Mouse (Mus musculus) embryonic facial prominence, embryonic 10.5 days (tissue): ENCODE measurements around the gene Olfr93. TPM values are rescaled to one million over a fixed set of nuclear protein-coding genes. Genes with fewer than 3 reads are reported as not detected.

Experiments
- DNase-seq: peaks from one replicate; pipeline ENCODE4 v3.0.0-alpha.2; 2017; ENCODE audit warnings: low spot score
- H3K27ac ChIP-seq: fragments of 300-500 bp; sonication (generic); replicated peaks from 2 replicates; pipeline ENCODE4 v1.5.1; 2016; ENCODE audit warnings: mild to moderate bottlenecking
- H3K27me3 ChIP-seq: fragments of 300-500 bp; sonication (generic); replicated peaks from 2 replicates; pipeline ENCODE4 v1.6.1; 2016; ENCODE audit warnings: low read depth, mild to moderate bottlenecking; ENCODE audit not compliant: poor library complexity, severe bottlenecking
- H3K36me3 ChIP-seq: fragments of 300-500 bp; sonication (generic); replicated peaks from 2 replicates; pipeline ENCODE4 v1.6.1; 2016; ENCODE audit warnings: mild to moderate bottlenecking, moderate library complexity
- H3K4me1 ChIP-seq: fragments of 300-500 bp; sonication (generic); 2 replicates; pipeline ENCODE4 v1.6.1; 2016
- H3K4me3 ChIP-seq: fragments of 300-500 bp; sonication (generic); 2 replicates; pipeline ENCODE4 v1.5.1; 2016; ENCODE audit warnings: mild to moderate bottlenecking, moderate library complexity
- H3K9me3 ChIP-seq: fragments of 300-500 bp; sonication (generic); 2 replicates; pipeline ENCODE4 v1.6.1; 2016; ENCODE audit warnings: mild to moderate bottlenecking
- WGBS: fragments of 180-500 bp; shearing (Covaris S2); methylation state at CpG from one replicate; pipeline ENCODE4 v1.1.7; 2016; 5-methylcytosine and 5-hydroxymethylcytosine counted together
- polyA plus RNA-seq: library from polyadenylated mRNA; unstranded; fragments of >200 nt; fragmentation: Nextera tagmentation; extraction: Ambion mirVana; gene quantifications from 2 replicates; pipeline ENCODE4 v1.2.1, GENCODE M21; 2016

Olfr93 gene
- polyA plus RNA-seq, 1 experiment from 2014 or later: not detected

DNA sequence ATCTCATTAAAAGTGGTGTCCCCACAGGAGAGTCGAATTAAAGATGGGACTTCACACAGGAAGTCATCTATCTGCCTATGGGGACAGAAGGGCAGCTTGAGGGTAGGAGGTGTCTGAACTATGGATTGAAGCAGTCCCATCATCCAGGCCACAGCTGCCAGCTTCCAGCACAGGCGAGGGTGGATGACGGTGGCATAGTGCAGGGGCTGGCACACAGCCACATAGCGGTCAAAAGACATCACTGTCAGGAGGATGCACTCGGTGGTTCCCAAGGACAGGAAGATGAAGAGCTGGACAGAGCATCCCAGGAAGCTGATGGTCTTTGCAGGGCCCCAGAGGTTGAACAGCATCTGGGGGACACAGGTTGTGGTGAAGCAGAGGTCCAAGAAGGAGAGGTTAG lies 68.0 kb downstream of the Olfr93 start:
- no peaks in the 10 kb centered on the region for H3K27me3 ChIP-seq
- H3K9me3 ChIP-seq: no peaks in the 10 kb centered on the region
- H3K36me3 ChIP-seq: no peaks in the 10 kb centered on the region
- DNase-seq: no peak
- no peak overlapping the region for H3K4me3 ChIP-seq
- 85% methylated on average over 5 of the region's 5 CpGs for WGBS
- no peaks in the 10 kb centered on the region for H3K4me1 ChIP-seq
- H3K27ac ChIP-seq: no peak overlapping the region

DNA sequence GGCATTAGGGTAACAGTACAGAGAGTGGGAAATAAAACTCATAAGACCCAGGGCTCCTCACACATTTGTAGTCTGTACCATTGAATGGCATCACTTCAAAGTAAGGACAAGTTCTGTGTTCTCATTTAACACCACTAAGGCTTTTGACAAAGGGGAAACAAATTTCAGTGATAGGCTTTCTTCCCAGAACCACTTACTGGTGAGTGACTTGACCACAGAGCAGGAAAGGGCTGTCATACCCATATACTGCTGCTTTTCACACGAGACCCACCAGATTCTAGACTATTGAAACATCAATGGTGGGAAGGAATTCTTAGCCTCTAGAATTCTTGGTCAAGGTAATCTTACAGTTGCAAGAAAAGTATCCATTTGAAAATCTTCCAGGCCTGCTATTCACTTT lies 69.1 kb downstream of the Olfr93 start:
- H3K4me1 ChIP-seq: no peaks in the 10 kb centered on the region
- H3K4me3 ChIP-seq: no peak overlapping the region
- DNase-seq: no peak
- 86% methylated on average over 1 of the region's 1 CpGs for WGBS
- H3K27me3 ChIP-seq: no peaks in the 10 kb centered on the region
- no peaks in the 10 kb centered on the region for H3K36me3 ChIP-seq
- no peaks in the 10 kb centered on the region for H3K9me3 ChIP-seq
- H3K27ac ChIP-seq: no peak overlapping the region

Other genes starting within 250 kb of the Olfr93 start
- gene Rnf39, start 218.6 kb downstream of the Olfr93 start, polyA plus RNA-seq: not detected in 2 replicates
- 151 and 153 TPM in 2 replicates for gene Ppp1r11, start 209.8 kb downstream of the Olfr93 start, polyA plus RNA-seq
- 95.1 and 100 TPM in 2 replicates for gene Znrd1, start 202.9 kb downstream of the Olfr93 start, polyA plus RNA-seq
- gene Znrd1as, start 202.9 kb downstream of the Olfr93 start, polyA plus RNA-seq: 7.2 and 9.7 TPM in 2 replicates
- not detected in 2 replicates for gene 2410137M14Rik, start 180.3 kb downstream of the Olfr93 start, polyA plus RNA-seq
- 0.52 and 0.87 TPM in 2 replicates for gene H2-M5, start 172.0 kb downstream of the Olfr93 start, polyA plus RNA-seq
- 97.0 and 106 TPM in 2 replicates for gene Zfp57, start 160.3 kb downstream of the Olfr93 start, polyA plus RNA-seq
- 0.18 and 0.31 TPM in 2 replicates for gene Mog, start 138.1 kb downstream of the Olfr93 start, polyA plus RNA-seq
- gene Gabbr1, start 115.5 kb downstream of the Olfr93 start, polyA plus RNA-seq: 7.0 and 9.4 TPM in 2 replicates
- gene Olfr90, start 73.0 kb downstream of the Olfr93 start, polyA plus RNA-seq: 0.19 TPM in 1 of 2 replicates, not detected in the other
- not detected in 2 replicates for gene Olfr91, start 63.2 kb downstream of the Olfr93 start, polyA plus RNA-seq
- not detected in 2 replicates for gene Olfr92, start 41.4 kb downstream of the Olfr93 start, polyA plus RNA-seq
- not detected in 2 replicates for gene Ubd, start 32.4 kb upstream of the Olfr93 start, polyA plus RNA-seq
- not detected in 2 replicates for gene Olfr94, start 39.5 kb upstream of the Olfr93 start, polyA plus RNA-seq
- not detected in 2 replicates for gene Olfr95, start 51.6 kb upstream of the Olfr93 start, polyA plus RNA-seq
- not detected in 2 replicates for gene Olfr96, start 58.7 kb upstream of the Olfr93 start, polyA plus RNA-seq
- gene Olfr97, start 75.8 kb upstream of the Olfr93 start, polyA plus RNA-seq: not detected in 2 replicates
- not detected in 2 replicates for gene Olfr98, start 102.3 kb upstream of the Olfr93 start, polyA plus RNA-seq
- gene H2-M3, start 108.7 kb upstream of the Olfr93 start, polyA plus RNA-seq: 1.7 and 1.8 TPM in 2 replicates
- gene Olfr99, start 122.0 kb upstream of the Olfr93 start, polyA plus RNA-seq: not detected in 2 replicates
- gene Olfr101, start 142.8 kb upstream of the Olfr93 start, polyA plus RNA-seq: not detected in 2 replicates
- not detected in 2 replicates for gene Olfr102, start 155.6 kb upstream of the Olfr93 start, polyA plus RNA-seq
- gene Olfr103, start 178.2 kb upstream of the Olfr93 start, polyA plus RNA-seq: not detected in 2 replicates
- not detected in 2 replicates for gene Olfr104-ps, start 198.1 kb upstream of the Olfr93 start, polyA plus RNA-seq
- gene Olfr105-ps, start 217.5 kb upstream of the Olfr93 start, polyA plus RNA-seq: not detected in 2 replicates
- not detected in 2 replicates for gene Olfr106-ps, start 228.9 kb upstream of the Olfr93 start, polyA plus RNA-seq
- not detected in 2 replicates for gene Olfr107, start 237.7 kb upstream of the Olfr93 start, polyA plus RNA-seq